Mouse (Mus musculus): ENCODE measurements around the gene Tubgcp3.

DNA sequence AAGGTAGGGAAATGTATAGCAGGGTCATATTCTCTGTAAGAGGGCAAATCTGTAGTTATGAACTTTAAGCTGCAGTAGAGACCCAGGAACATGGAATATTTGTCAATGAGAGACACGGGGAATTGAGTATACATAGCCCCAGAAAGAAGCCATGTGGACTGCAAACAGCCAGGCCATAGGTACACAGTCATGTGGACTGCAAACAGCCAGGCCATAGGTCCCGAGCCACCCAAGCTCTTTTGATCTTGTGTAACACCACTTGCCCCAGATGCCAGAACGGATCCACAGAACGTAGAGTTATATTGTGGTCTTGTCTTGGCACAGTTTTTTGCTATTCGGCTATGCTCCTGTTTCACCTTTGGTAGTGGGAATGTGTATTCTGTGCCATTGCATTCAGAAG is 88.3 kb downstream of the Tubgcp3 start:
- no peak for TF ChIP-seq CTCF (conservative IDR thresholded peaks at IDR 0.05; ENCODE audit: low read length)
- TF ChIP-seq POU5F1 (IDR thresholded peaks at IDR 0.05; ENCODE audit: borderline replicate concordance, low read length), result no peak

All from E14TG2a.4 (cell line).